Mouse (Mus musculus) adrenal gland, postnatal 10 days (tissue): ENCODE measurements at regions not wholly inside any gene's neighbourhood (a gene's known extent, or its start where the extent isn't known, plus 50 kb on each side); places are given as distances from the start of the nearest gene placed in this dataset.
"Not testable (repeated sequence)": the region's sequence is repeated elsewhere in the genome, so short reads cannot be mapped to it uniquely, and the experiment has no call there.

Experiments
- DNase-seq: peaks from one replicate; pipeline ENCODE4 v3.0.0; 2021; ENCODE audit warnings: mixed read lengths

DNA sequence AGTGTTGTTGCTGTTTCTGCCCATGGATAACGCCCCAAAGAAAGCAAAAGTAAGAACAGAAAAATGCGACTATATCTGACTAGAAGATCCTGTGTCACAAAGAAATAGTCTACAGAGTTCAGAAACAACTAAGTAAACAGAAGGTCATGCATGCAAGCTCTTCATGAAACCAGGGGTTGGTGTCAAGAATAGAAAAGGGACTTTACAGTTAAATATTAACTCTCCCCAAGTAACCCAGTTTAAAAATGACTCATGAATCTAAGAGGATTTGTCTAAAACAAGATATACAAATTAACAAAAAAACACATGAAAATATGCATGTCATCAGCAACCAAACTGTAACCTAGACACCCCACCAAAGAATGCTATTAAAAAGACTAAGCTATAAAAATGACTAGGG, 381.4 kb upstream of the Ptger4 start:
- DNase-seq: no peak

DNA sequence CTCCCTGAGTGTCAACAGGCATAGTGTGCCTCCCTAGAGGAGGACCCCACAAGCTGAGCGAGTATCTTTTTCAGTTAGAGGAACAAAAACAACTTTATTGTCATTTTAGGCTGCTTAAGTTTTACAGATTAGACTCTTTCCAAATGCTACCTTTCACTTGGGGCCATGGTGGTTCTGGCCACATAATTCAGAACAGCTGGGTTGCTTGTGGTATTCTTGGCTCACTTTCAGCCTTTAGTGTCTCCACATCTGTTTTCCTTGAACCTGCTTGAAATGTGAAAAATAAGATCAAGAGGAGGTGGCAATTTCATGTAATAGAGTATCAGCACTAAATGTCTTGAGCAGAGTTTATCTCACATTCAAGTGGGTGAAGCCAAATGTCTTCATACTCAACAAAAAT, 402.7 kb upstream of the Ptger4 start:
- no peak for DNase-seq

DNA sequence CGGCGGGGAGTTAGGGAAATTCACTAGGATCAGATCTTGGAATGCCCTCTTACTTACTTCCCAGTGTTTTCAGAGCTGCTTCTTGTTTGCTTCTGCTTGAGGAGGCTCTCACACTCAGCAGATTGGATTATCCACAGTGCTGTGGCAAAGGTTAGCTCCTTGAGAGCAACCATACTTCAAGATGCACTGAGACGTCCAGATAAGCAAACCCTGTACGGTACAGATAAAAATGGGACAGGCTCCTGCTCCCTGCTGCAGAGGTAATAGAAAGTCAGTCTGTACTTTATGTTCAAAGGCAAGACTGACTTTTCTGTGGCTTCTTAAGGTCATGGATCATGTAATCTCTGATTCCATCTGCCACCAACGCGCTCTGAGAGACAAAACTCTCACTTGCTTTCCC, 414.8 kb upstream of the Ptger4 start:
- no peak for DNase-seq

DNA sequence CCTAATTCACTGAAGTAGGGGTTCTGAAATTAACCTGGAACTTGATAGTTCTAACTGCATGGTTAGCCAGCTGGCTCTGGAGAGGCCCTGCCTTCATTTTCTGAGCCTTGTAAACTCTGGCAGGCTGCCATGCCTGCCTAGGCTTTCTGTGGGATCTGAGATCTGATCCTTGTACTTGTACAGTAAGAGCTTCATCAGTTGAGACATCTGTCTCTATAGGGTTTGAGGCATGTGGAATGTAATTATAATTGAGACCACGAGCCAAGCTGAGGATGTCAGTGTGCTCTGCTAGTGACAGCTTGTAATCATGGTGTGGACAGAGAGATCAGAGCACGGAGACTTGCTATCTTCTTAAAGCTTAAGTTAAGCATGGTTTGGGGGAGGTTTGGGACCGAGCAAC, 416.8 kb upstream of the Ptger4 start:
- DNase-seq: no peak

DNA sequence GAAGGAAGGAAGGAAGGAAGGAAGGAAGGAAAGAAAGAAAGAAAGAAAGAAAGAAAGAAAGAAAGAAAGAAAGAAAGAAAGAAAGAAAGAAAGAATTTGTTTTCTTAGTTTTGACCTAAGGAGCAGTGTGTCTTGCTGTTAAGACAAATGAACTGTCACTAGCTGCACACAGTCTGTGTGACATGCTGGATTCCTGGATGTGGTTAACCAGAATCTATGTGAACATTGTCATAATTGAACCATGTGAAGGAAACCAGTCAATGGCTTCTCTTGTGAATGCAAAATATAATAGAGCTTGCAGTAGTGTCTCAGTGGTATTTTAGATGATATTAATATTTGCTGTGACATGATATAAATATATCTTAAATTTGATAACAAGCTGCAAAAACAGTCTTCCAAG, 427.8 kb upstream of the Ptger4 start:
- no peak for DNase-seq

DNA sequence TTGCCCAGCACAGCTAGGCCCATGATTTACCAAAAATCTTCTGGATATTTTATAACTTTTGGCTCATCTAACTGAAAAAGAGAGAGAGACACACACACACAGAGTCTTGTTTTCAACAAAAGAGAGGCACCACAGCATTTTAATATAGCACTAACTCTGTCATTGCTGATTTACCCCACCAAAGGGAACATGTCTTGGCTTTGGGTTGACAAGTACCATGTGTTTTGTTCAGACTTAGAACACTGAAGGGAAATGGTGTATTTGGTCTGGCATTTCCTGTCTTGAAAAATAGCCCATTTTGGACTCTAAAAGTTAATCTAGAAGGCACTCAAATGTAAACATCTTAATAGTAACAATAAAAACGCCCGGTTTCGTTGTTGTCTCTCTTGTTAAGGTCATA, 432.7 kb upstream of the Ptger4 start:
- DNase-seq: no peak

DNA sequence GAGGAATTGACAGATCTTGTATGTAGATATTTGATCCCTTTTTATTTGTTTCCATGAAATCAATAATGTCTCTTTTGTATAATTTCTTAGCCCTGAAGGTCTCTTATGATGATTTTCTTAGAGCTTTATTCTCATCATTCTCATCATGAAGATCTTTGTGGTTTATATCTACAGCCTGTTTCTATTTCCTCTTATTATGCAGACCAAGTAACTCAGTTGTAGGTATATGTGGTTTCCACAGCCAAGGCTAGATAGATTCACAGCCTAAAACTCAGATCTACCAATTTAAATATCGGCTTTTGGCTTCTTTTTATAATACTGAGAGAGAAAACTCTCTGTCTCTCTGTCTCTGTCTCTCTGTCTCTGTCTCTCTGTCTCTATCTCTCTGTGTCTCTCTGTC, 449.8 kb upstream of the Ptger4 start:
- no peak for DNase-seq

DNA sequence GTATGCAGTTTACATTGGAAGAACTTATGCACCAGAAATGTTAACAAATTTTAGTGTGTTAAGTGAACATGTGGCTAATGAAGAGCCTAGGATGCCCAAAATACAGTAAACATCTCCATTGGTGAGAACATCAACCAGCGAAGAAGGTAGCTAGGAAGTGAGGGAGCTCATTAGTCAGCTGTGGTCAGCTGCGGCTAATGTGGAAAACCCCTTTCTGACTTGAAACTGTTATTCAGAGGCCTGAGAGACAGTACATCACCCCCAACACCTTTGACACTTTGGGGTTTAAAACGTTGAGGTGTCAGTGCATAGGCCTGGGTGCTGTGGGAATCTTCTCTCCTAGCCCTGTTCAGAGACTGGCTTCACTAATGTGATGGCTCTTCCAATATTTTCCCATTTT, 451.0 kb upstream of the Ptger4 start:
- no peak for DNase-seq

DNA sequence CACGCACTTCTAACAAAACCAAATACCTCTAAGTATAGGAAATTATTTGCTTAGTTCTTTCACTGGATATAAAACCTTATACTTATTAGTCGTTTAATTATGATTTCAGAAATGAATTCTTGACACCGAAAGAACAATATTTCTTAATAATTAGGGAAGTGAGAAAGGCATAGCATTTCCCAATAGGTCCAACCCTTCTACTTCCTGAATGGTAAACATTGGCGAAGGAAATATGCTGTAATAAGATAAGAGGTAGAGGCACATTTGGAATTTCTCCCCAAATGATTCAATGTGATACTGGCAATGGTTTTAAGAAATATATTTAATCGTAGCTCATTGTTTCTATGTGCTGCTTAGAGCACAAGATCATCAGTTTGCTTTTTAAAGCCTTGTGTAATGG, 464.5 kb upstream of the Ptger4 start:
- DNase-seq: no peak

DNA sequence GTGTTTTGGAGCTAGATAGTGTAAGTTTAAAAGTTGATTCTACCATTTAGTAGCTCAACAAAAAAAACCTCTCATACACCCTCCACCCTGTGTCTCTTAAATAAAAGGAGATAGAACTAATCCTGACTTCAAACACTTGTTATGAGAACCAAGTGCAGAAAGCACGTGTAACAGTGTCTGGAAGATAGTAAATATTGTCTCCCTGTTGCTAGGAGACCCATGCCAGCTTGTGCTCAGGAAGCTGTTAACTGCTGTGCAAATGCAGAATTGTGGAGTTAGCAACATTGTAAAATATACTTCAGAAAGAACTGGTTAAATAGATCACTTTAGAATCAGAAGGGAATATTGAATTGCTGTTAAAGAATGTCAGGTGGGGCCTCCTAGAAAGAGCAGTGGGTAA, 496.7 kb upstream of the Ptger4 start:
- no peak for DNase-seq

DNA sequence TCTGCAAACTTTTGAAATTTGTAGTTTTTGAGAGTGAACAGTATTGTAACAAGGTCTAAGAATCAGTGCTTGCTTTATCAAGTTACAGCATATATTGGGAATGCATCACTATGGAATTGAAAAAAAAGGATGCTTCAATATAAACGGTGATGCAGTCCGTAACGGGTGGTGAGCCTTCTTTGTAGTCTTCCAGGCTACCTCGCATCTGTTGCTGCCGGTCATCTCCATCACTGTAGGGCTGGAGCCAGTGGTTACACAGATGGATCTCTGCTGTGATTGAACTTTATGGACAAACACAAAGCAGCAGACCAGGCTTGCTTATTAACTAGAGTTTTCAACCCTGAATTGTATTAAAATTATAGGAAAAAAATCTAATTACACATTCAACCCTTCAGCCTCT, 499.9 kb upstream of the Ptger4 start:
- no peak for DNase-seq

DNA sequence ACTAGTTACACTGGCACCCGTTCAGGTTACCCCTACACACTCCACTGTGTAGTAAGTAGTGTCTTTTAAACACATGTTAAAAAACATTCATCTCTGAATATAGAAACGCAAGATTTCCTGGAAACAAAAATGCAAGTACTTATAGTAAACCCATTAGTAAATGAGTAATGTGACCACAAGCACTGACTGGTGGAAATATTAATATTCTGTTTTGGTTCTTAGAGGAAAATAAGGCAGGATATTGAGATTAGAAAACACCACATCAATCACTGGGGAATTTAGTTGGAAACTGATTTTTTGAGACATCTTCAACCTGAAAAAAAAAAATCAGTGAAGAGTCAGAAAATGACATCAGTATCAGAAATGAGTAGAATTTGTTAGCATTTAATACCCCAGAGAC, 514.7 kb upstream of the Ptger4 start:
- no peak for DNase-seq

DNA sequence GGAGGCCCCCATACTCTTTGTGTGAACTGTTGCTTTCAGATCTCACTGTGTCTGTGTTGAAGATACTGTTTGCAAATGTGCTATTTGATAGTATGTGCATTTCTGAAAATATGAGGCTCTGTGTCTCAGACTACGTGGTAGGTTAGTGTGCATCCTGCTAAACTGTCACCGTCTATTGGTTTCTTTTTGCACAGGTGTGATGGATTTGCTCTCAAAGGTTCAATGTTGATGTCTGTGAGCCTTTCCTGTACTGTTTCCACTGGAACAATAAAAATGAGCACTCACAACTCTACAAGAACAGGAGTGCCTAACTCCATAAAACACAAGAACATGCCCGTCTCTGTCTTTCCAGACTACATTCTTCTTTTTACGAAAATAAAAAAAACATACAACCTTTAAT, 518.2 kb upstream of the Ptger4 start:
- DNase-seq: no peak

DNA sequence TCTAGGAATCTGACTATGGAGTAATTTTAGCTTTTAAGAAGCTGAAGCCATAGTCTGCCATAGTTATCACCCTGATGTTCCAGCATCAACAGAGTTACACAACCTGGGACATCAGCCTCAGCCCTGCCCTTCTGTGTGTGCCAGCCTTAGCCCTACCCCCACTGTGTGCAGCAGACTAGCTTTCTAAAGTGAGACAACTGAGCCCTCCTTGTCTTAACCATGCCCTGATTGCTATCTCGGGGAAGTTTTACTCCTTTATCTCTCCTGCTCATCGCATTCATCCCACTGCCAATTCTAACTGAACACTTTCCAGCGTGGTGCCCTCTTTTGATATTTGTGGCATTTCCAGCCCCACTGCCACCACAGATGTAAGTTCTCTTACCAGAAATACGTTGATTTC, 522.5 kb upstream of the Dab2 start:
- DNase-seq: no peak

DNA sequence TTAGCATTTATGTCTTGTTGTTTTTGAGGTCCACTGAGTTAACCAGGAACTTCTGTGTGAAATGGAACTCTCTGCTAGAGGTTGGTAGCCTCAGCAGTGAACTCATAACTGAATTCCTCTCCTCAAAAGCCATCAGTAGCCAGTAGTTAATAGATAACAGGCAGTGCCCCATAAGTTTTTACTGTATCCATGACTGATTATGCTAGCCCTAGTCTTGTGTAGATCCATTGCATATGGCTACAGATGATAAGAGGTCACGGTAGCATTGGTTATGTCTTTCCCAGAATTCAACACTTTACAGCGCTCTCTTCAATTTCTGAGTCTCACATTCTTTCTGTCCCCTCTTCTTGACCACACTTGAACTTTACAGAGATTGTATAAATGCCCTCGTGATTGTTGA, 499.7 kb upstream of the Dab2 start:
- no peak for DNase-seq

DNA sequence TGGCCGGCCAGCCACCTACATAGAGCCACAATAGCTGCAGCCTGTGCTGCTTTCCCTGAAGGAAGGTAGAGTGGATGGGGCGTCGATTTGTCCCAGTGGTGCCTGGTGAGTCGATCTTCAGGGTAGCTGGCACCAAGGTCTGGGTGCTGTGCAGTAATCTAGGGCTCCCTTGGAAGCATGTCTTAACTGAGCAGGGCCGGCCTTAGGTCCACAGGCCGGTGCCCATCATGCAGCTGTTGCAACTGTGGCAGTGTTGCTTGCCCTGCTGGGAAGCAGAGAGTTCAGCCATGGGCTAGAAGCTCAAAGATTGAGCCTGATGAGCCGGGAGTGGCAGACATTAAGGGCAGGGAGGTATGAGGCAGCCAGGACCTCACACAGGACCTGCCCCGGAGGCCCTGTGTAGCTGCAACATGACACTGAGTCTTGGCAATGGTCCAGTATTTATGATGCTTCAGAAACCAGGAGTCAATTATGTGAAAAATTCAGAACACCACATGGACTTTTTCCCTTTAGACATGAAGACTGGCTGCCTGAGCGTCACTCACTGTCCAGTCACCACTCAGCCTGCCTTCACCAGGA, 488.3 kb upstream of the Dab2 start:
- DNase-seq: peak; percentile 2

DNA sequence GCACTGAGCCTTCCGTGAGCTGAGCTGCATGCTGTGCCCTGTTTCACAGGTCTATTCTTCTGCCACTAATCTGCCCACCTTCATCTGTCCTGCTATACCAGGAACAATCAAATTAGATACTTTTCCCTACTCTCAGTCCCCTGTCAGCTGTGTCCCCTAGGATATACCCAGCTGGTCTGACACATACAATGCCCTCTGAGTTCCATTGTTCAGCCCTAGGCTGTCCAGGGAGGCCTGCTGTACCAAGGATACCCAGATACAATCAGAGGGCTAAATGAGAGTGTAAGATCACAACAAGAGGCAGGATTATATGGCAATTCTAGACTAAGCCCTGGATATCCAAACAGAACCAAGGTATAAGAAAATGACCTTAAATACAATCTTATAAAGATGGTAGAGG, 487.6 kb upstream of the Dab2 start:
- DNase-seq: no peak

DNA sequence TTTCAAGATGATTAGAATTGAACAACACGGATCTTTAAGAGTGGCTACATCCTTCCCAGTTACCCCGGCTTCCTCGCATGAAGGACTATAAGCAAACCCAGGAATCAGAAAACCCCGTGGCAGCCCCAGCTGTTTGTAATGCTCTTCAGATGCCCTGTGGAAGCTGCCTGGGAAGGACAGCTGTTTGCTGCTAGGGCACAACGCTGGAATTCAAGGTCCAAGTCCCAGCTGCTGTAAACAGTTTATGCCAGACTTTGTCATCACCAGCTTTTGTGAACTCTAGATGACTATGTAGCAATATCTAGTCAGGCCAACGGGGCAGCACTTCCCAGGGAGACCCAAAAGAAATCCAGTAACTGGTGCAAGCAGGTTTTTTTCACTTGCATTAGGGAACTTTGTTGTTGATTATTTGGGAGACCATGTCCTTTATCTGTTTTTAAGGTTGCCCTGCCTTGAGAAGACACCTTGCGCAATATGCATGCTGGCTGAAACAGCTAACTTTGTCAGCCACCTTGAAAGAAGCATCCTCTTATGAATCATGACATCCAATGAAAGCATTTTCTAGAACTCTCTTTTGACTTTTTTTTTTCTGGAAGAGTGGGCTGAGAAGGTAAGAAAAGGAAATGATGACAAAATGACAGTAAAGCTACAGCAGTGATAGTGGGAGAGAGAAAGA, 481.5 kb upstream of the Dab2 start:
- DNase-seq: no peak

DNA sequence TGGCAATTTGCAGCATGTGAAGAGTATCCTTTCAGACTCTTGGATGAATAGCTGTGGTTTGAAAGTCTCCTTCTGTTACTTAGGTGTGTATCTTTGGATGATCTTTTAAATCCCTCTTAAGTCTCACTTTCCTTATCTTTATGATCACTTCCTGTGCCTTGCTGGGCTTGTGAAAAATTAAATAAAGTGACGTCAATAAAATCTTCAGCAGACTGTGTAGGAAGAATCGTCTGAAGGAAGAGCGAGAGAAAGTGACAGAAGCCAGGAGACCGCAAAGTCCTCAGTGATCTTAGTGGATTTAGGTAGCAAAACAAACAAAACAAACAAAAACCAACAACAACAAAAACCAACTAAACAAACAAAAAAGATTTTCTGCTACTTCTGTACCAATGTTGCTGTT, 459.6 kb upstream of the Dab2 start:
- no peak for DNase-seq

DNA sequence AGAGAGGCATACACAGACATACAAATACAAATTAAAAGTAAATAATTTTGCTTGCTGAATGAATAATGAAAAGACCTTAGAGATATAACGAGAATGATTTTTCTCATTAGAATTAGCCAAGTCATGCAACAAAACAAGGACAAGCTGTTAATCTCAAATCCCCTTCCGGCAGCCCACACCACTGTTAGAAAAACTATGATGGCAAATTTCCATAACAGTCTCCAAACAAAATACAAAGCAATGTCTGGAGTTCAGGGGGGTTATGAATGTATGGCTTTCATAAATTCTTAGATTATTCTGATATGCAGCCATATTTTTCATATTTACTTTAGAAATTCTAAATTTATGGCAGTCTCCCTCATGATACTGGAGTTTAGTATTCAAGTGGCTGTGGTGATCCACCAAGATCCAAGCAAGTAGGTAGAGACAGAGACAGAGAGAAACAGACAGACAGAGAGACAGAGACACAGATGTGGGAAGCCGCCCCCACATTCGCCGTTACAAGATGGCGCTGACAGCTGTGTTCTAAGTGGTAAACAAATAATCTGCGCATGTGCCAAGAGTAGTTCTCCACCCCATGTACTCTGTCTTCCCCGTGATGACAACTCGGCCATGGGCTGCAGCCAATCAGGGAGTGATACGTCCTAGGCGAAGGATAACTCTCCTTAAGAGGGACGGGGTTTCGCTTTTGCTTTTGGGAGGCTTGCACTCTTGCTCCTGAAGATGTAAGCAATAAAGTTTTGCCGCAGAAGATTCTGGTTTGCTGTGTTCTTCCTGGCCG, 458.0 kb upstream of the Dab2 start:
- DNase-seq: not testable (repeated sequence)

DNA sequence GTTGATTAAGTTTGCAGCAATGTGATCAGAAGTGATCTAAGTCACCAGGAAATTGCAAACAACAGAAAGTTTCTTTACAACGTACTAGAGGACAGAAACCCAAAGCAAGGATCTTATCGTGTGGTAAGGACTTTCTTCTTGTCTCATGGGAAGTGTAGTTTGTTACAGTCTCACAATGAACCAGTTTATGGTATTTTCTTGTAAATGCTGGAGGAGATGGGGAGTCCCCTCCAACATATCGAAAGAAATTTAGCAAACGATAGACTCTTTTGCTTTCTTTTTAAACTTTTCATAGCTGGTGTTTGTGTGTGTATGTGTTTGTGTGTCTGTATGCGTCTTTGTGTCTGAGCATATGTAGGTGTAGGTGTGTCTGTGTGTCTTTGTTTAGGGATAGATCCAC, 453.0 kb upstream of the Dab2 start:
- no peak for DNase-seq

DNA sequence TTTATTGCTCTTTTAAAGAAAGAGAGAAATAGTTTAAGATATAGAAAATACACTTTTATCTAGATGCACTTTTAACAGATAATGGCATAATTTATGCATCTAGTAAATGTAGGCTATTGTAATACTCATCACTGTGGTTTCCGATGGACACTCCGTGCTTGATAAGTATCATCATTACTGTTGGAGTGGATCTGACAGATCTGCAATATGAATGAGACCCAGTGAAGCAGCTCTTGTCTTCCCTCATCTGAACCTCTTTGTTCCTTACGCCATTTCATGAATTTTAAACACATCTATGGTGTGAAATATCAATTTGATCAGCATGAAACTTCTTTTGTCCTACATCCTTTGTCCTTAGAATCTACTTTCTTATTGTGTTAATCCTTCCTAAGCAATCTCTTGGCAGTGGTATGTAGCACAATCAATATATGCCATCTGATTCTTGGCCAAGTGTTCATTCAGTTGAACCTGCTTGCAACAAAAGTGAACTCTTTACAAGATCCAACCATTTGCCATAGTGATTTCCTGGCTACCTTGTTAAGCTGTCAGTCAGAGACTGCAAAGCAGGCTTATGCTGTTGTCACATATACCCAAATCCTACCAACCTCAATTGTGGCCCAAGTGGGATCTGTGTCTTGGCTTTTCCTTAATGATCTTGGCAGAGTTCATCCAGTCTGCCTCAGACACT, 452.0 kb upstream of the Dab2 start:
- DNase-seq: no peak

DNA sequence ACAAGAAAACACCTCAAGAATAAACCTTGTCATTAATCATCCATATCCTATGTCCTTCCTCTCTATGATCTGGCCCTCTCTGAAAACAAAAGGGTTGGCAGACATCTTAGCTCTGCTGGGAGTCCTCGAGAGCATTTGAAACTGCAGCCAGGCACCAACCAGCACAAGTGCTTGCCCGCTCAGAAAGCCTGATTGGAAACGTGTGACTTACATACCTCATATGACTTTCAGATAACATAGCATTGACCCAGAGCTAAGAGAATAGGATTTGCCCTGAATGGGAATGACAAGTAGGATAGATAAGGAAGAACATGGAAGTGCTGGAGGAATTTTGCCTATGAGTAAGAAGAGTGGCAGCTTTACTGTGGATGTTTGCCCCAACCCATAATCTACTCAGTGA, 447.1 kb upstream of the Dab2 start:
- DNase-seq: no peak
